Mouse (Mus musculus) cerebellum, adult 2 months (tissue): Measurements from ENCODE around the gene Zbtb1.

ENCODE experiments used
- CTCF ChIP-seq: fragments of 200-500 bp; IDR thresholded peaks from 2 replicates; pipeline ENCODE4 v1.5.1; 2011; ENCODE audit warnings: low read depth, mild to moderate bottlenecking, control low read depth, low read length, moderate library complexity, borderline replicate concordance; ENCODE audit not compliant: insufficient read depth
- POLR2A ChIP-seq: fragments of 200-500 bp; IDR thresholded peaks from 2 replicates; pipeline ENCODE4 v1.6.1; 2011; ENCODE audit warnings: low read length, control low read depth, borderline replicate concordance; ENCODE audit not compliant: insufficient read depth

GRCm38 (mm10) chr12:76377059-76377458 is 7.0 kb downstream of the Zbtb1 start:
- TF ChIP-seq POLR2A, result no peak
- TF ChIP-seq CTCF, result no peak
